Mouse (Mus musculus): ENCODE data around the gene Tgfbr3.

The Tgfbr3 gene

GRCm38 (mm10) chr5:107102916-107103315 lies 186.5 kb downstream of the Tgfbr3 start:
- DNase-seq = no peak

DNA sequence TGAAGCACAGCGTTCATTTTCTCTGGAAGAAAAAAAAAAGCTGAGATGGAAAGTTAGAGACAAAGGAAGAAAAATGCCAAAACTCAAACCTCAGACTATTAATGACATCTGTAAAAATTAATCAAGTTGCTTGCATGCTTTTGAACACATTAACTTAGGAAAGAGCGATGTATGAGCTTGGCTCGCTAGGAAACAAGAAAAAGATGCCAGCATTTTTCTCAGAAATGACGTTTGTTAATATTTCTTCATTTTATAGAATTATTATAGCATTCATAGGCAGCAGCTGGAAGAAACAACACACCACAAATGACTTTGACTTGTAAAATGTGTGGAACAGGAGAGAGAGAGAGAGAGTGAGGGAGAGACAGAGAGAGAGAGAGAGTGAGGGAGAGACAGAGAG lies 187.7 kb downstream of the Tgfbr3 start:
- no peak for DNase-seq

GRCm38 (mm10) chr5:107101135-107101534 lies 188.3 kb downstream of the Tgfbr3 start:
- DNase-seq = no peak

DNA sequence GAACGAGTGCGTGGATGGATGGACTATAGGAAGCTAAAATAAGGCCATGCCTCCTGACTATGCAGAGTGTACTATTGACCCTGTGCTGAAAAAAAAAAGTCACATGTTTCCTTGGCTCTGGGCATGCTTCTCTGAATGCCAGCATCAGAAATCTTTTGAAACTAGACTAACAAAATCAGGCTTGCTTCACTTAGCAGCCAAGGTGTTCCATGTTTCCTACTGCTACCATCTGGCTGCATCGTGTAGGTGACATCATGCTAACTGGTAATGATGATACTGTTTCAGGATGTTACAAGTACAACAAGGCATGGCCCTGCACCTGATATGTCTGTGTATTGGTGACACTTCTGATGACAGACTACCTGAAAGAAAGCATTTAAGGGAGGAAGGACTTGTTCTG lies 189.8 kb downstream of the Tgfbr3 start:
- no peak for DNase-seq

DNA sequence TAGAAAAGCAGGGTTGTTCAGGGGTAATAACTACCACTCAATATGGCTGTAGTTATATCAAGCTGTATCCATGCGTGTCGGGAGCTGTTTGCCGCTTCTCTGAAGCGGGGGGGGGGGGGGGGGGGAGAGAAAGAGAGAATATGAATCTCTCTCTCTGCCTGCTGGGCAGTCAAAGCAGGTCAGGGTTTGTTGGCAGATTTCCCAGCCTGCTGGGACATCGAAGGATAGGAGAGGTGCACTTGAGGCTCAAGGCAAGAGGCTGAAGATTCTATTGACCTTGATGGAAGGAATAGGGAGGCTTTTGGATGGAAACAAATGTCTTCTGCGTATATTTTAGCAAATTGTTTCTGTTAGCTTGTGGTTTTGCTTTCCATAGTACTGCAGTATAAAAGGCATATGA lies 190.4 kb downstream of the Tgfbr3 start:
- no peak for DNase-seq

DNA sequence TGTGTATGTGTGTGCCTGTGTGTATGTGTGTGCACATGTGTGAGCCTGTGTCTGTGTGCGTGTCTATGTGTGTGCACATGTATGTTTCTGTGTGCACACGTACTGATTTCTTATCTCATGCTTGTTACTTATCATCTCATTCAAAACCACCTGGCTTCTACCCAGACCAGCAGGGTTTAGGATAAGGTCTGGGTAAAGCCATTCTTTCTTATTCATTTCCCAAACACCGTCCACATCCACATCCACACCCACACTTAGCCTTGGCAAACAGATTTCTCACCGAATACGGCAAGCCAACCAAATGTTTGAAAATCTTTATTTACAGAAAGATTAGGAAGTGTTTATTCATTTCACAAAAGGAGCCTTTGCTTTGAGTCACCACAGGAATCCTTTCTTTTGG lies 191.4 kb downstream of the Tgfbr3 start:
- DNase-seq = no peak

DNA sequence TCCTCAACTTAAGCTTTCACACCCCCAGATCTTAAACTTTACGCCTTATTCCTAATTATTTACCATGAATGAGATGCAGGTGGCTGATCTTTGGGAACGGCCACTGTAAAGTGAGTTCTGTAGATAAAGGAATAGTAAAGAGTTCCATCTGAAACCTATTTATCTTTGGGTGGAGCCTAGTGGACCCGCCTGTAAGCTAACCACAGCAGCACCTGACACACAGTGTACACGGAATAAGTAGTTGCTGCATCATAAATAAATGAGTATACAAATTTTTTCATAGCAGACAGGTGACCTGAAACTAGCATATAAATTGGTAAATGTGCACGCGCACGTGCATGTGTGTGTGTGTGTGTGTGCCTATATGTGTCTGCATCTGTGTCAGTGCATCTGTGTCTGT lies 192.1 kb downstream of the Tgfbr3 start:
- no peak for DNase-seq

DNA sequence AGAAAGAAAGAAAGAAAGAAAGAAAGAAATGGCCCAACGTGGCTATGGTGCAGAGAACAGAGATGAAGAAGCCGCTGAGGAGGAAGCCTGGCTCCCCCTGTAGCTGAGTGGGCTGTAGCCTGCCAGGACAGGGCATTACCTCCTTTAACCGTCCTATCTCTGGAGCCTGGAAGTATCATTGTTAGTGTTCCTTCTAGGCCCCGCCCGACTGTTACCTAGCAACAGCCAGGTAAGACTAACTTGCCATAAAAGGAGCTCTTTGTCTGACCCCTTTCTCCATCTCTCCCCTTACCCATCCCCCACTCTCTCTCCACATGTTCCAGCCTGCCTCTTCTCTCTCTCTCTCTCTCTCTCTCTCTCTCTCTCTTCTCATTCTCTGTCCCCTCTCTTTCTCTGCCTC lies 195.2 kb downstream of the Tgfbr3 start:
- DNase-seq = no peak

- DNase-seq = peak; percentile 34
Observed at GRCm38 (mm10) chr5:107093253-107093652, 196.2 kb downstream of the Tgfbr3 start.

DNA sequence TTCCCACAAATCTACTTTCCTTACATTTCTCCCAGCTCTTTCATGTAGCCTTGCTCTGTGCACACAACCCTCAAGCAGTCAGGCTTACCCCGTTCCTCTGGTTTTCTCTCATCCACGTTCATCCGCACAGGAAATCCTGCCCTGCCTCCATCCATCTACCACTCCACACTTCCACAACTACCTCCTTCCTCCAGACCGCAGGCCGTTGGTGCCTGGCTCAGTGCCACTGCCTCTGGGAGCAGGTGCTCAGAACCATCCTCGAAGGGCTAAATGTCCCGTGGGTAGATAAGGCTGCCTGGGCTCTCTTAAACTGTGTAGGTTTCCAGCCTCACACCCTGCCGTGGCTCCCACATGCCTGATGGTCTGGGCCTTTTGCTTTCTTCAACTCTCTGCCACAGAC lies 197.3 kb downstream of the Tgfbr3 start:
- no peak for DNase-seq

- DNase-seq = no peak
Observed at GRCm38 (mm10) chr5:107089966-107090365, 199.5 kb downstream of the Tgfbr3 start.

GRCm38 (mm10) chr5:107087829-107088808 lies 201.3 kb downstream of the Tgfbr3 start:
- DNase-seq = peak; percentile 91

GRCm38 (mm10) chr5:107087291-107087690 lies 202.1 kb downstream of the Tgfbr3 start:
- DNase-seq = peak; percentile 76

- DNase-seq = no peak
Observed at GRCm38 (mm10) chr5:107086166-107086565, 203.3 kb downstream of the Tgfbr3 start.

DNA sequence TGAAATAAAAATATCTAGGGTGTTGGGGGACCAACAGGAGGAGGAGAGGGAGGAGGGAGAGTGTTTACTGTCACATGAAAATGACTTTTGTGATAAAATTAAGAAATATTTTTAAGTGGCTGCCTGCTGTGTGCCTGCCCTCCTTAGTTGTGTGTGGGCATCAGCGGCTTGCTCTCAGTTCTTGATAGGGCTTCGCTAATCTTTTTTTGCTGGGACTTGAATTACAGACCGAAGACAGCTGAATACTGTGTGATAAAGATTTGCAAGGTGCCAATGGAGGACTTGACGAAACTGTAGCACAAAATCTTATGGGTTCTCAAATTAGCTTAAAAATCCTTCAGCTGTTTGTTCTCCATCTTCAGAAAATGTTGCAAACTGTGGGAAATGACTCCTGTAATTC lies 205.0 kb downstream of the Tgfbr3 start:
- no peak for DNase-seq

DNA sequence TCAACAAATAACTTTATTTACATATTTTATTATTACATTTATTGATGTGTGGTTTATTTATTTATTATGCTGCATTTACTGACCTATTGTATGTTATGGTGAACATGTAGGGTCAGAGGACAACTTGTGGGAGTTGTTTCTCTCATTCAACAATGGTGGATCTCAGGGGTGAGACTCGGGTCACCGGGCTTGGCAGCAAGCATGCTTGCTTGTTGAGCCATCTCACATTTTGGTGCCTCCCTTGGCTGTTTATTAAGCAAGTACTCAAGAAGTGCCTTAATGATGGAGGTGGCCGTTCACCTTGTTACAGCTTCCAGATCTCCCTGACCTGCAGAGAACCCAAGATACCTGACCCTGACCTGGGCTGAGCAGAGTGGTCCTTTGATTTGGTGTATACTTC lies 207.4 kb downstream of the Tgfbr3 start:
- DNase-seq = no peak

- no peak for DNase-seq
Observed at GRCm38 (mm10) chr5:107080986-107081624, 208.3 kb downstream of the Tgfbr3 start.

DNA sequence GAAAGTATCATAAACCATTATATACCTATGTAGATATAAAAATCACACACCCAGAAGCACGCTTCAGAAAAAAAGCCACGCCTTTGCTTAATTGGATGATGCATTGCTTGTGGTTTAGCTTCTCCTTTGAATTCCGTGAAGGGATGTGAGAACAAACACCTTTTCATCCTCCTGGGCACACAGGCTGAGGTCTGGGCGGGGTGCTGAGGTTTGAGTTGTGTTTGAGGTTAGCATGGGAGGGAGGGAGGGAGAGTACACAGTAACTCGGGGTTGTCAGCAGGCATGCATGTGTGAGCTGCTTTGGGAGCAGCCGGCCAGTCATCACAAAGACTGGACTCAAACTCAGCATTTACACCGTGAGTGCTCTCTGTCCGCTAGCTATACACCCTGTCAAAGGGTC lies 209.5 kb downstream of the Tgfbr3 start:
- no peak for DNase-seq

DNA sequence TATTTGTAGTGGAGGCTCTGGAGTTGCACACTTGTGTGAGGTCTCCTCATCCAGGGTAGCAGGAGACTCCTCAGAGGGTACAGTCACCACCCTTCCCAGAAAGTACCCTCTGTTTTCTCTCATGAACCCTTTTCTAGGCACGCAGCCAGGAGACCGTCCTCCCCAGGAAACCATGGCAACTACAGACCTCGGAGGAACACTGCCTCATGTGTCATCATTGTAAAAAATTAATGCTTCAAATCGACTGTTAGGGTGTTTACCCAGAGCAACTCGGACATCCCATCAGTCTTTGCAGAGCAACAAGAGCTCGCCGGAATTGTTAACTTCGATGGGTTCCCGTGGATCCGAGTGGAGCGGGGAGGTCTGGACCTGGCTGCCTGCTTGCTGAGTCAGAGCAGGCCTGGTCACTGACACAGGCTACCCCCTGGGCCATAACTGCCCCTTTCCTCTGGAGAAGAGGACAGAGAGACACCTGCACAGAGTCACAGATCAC lies 210.2 kb downstream of the Tgfbr3 start:
- DNase-seq = peak; percentile 60

DNA sequence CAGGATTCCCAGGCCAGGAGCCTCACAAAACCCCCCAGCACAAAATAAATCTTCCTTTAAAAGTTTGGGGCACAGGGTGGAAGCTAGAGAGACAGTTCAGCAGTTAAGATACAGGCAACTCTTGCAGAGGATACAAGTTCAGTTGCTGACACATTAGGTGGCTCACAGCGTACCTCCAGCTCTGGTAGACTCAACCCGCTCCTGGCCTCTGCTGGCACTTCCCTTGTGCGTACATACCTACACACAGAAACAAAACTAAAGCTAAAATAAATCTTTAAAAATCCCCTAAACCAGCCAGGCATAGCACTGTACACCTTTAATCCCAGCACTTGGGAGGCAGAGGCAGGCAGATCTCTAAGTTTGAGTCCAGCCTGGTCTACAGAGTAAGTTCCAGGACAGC lies 211.1 kb downstream of the Tgfbr3 start:
- no peak for DNase-seq

GRCm38 (mm10) chr5:107077900-107078299 lies 211.5 kb downstream of the Tgfbr3 start:
- no peak for DNase-seq

DNA sequence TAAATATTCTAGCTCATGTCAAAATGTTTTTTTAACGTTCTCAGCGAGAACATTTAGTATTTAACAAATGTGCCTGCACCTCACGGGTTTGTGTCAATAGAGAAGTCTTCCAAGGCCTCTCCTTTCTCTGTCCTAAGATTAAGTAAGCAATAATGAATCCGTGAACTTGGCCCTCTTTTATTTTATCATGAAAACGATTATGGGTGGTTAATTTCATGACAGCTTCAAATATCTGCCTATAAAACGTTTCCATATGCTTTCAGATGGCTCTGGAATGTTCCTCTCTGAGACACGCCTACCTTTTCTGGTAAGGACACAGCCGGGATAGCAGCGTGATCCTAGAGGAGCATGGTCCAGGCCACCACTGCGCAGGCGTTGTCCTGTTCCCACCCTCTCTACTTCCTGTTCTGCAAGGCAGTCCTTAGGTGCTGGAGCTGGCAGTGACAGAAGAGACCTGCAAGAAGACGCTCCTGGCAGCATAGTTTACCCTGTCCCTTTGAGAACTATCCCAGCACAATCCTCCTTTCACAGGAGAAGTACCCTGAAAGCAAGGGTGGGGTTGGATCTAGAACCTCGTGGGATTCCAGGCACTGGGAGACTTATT lies 214.3 kb downstream of the Tgfbr3 start:
- no peak for DNase-seq

- DNase-seq = no peak
Observed at GRCm38 (mm10) chr5:107074350-107074749, 215.1 kb downstream of the Tgfbr3 start.

DNA sequence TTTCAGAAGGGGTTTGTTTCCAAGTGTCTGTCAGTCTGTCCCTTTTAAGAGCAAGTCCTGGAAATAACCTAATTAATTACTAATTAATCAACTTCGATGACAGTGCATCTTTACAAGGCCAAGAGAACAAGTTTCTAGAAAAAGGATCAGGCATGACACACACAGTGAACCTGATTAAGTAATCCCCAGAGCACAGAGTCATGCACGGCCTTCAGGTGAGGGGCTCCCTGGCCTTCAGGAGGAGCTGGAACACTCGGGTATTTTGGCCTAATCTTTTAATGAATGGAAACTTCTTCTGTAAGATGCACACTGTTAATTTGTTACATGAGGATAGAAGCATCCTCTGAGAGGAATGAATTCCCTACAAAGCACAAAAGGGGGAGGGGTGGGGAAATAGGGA lies 215.9 kb downstream of the Tgfbr3 start:
- DNase-seq = no peak

Data from lung, postnatal 14 days (tissue).